Mouse (Mus musculus) heart, embryonic 12.5 days (tissue): ENCODE results near the gene 4930432M17Rik. TPM values are rescaled to one million over a fixed set of nuclear protein-coding genes. Genes with fewer than 3 reads are reported as not detected.

Experiments used
- ATAC-seq: fragments of 200-750 bp; cut with Nextera tagmentation; 2 replicates; pipeline ENCODE4 v1.8.0; 2017; ENCODE audit warnings: moderate TSS enrichment, moderate library complexity; ENCODE audit not compliant: insufficient number of reproducible peaks, low FRiP score
- H3K27ac ChIP-seq: fragments of 300-500 bp; sonication (generic); 2 replicates; pipeline ENCODE4 v1.5.1; 2016; ENCODE audit warnings: mild to moderate bottlenecking, moderate library complexity; ENCODE audit not compliant: poor library complexity, severe bottlenecking
- H3K27me3 ChIP-seq: fragments of 300-500 bp; sonication (generic); replicated peaks from 2 replicates; pipeline ENCODE4 v1.6.1; 2016; ENCODE audit warnings: mild to moderate bottlenecking, moderate library complexity
- H3K36me3 ChIP-seq: fragments of 300-500 bp; sonication (generic); 2 replicates; pipeline ENCODE4 v1.6.1; 2016; ENCODE audit warnings: mild to moderate bottlenecking, moderate library complexity
- H3K4me1 ChIP-seq: fragments of 300-500 bp; sonication (generic); replicated peaks from 2 replicates; pipeline ENCODE4 v1.6.1; 2016; ENCODE audit warnings: mild to moderate bottlenecking
- H3K4me2 ChIP-seq: fragments of 300-500 bp; sonication (generic); 2 replicates; pipeline ENCODE4 v1.6.1; 2016; ENCODE audit warnings: mild to moderate bottlenecking, moderate library complexity
- H3K4me3 ChIP-seq: fragments of 300-500 bp; sonication (generic); 2 replicates; pipeline ENCODE4 v1.5.1; 2016; ENCODE audit warnings: mild to moderate bottlenecking
- H3K9ac ChIP-seq: fragments of 300-500 bp; sonication (generic); 2 replicates; pipeline ENCODE4 v1.6.1; 2016; ENCODE audit warnings: mild to moderate bottlenecking, moderate library complexity
- H3K9me3 ChIP-seq: fragments of 300-500 bp; sonication (generic); replicated peaks from 2 replicates; pipeline ENCODE4 v1.6.1; 2016; ENCODE audit warnings: mild to moderate bottlenecking, moderate library complexity
- WGBS: fragments of 180-500 bp; shearing (Covaris S2); methylation state at CpG from one replicate; pipeline ENCODE4 v1.1.7; 2016; 5-methylcytosine and 5-hydroxymethylcytosine counted together
- polyA plus RNA-seq: library from polyadenylated mRNA; unstranded; fragments of >200 nt; fragmentation: Nextera tagmentation; extraction: Ambion mirVana; gene quantifications from 2 replicates; pipeline ENCODE4 v1.2.1, GENCODE M21; 2016

4930432M17Rik gene
- polyA plus RNA-seq, 1 experiment from 2014 or later = not detected

DNA sequence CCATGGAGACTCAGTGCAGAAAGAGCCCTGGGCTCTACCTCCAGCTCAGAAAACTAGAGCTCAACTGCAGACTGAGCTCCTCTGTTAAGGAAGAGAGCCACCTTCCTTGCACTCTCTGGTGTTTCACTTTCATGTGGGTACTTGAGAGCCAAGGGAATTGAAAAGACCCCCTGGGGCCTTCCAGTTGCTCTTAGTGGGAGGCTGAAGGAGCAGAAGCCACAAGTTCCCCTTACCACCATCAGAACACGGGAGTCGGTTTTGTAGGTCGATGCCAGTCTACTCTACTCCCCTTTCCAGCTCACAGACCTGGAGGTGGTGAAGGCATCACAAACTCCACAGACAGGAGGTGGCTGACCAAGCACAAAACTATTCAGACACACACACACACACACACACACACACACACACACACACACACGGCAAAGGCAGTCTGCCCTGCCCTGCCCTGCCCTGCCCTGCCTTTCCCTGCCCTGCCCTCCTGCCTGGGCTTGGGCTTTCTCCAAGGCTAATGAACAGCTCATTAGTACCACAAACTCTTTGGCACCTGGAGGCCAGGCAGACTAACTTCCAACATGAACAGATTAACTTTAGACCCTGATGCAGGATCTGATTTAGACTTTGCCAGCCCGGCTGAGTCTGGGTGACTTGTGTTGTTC is 1.7 kb downstream of the 4930432M17Rik start:
- Histone ChIP-seq H3K4me1 (no peaks in the 10 kb centered on the region), H3K27ac (no peak overlapping the region), H3K9me3 (no peaks in the 10 kb centered on the region), H3K36me3 (no peaks in the 10 kb centered on the region), H3K9ac (no peak overlapping the region), H3K27me3 (no peaks in the 10 kb centered on the region), H3K4me2 (no peak overlapping the region), H3K4me3 (no peak overlapping the region)
- WGBS = 72% methylated on average over 5 of the region's 5 CpGs
- no peak for ATAC-seq

DNA sequence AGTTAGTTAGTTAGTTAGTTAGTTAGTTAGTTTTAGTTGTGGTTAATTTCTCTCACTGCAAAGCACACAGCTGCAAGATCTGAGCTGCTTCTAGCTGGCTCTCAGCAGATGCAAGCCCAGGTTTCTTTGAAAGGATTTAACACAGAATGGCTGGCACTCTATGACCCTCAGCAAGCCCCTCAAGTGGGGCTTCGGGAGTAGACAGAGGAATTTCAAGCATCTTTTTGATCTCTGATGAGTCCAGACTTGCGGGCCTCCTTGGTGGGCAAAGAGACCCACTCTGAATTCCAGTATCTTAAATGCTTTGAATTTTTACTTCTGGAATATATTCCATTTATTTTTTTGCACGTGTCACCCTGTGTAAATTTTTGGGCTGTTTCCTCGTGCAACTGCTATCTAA is 8.4 kb downstream of the 4930432M17Rik start:
- Histone ChIP-seq H3K4me2 (no peak overlapping the region), H3K4me3 (no peak overlapping the region), H3K27ac (no peak overlapping the region), H3K9ac (no peak overlapping the region), H3K27me3 (no peaks in the 10 kb centered on the region), H3K36me3 (no peaks in the 10 kb centered on the region), H3K9me3 (no peaks in the 10 kb centered on the region), H3K4me1 (peaks cover 15% of the 10 kb centered on the region)
- 23% methylated on average over 4 of the region's 4 CpGs for WGBS
- no peak for ATAC-seq

DNA sequence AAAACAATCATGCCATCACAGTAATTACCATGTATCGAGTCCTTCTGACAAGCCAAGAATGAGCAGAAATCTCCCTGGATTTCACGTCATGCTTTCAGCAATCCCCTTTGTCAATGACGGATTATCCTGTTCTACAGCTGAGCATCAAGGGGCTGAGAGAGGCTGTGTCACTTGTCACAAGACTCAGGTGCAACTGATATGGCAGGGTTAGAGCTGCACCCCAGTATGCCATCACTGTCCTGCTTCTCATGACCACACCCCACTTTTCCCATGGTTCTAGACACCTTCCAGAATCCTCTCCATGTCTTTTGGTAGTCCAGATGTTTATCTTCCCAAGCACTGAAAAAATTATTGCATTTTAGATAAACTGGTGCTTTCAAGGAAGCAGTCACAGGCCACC is 8.9 kb downstream of the 4930432M17Rik start:
- no peak overlapping the region for H3K4me2 ChIP-seq
- H3K4me1 ChIP-seq = peaks cover 15% of the 10 kb centered on the region
- no peak overlapping the region for H3K27ac ChIP-seq
- H3K9me3 ChIP-seq = no peaks in the 10 kb centered on the region
- H3K4me3 ChIP-seq = no peak overlapping the region
- no peaks in the 10 kb centered on the region for H3K36me3 ChIP-seq
- ATAC-seq = no peak
- 36% methylated on average over 3 of the region's 3 CpGs for WGBS
- H3K9ac ChIP-seq = no peak overlapping the region
- H3K27me3 ChIP-seq = no peaks in the 10 kb centered on the region

- no peak overlapping the region for H3K27ac ChIP-seq
- H3K4me3 ChIP-seq = no peak overlapping the region
- no peaks in the 10 kb centered on the region for H3K27me3 ChIP-seq
- no peaks in the 10 kb centered on the region for H3K36me3 ChIP-seq
- no peak overlapping the region for H3K4me2 ChIP-seq
- no peaks in the 10 kb centered on the region for H3K9me3 ChIP-seq
- no peak for ATAC-seq
- no peak overlapping the region for H3K9ac ChIP-seq
- WGBS = 53% methylated on average over 3 of the region's 3 CpGs
- H3K4me1 ChIP-seq = peaks cover 15% of the 10 kb centered on the region
These were observed 9.6 kb downstream of the 4930432M17Rik start for GRCm38 (mm10) chr3:121680187-121680586.

GRCm38 (mm10) chr3:121682439-121683411 is 12.2 kb downstream of the 4930432M17Rik start:
- H3K9ac ChIP-seq = no peak overlapping the region
- WGBS = 74% methylated on average over 10 of the region's 10 CpGs
- H3K9me3 ChIP-seq = no peaks in the 10 kb centered on the region
- ATAC-seq = no peak
- peaks cover 15% of the 10 kb centered on the region for H3K4me1 ChIP-seq
- no peak overlapping the region for H3K27ac ChIP-seq
- no peak overlapping the region for H3K4me3 ChIP-seq
- H3K36me3 ChIP-seq = no peaks in the 10 kb centered on the region
- no peaks in the 10 kb centered on the region for H3K27me3 ChIP-seq
- no peak overlapping the region for H3K4me2 ChIP-seq

- WGBS = 40% methylated on average over 4 of the region's 4 CpGs
- H3K36me3 ChIP-seq = no peaks in the 10 kb centered on the region
- no peak overlapping the region for H3K27ac ChIP-seq
- no peak overlapping the region for H3K4me3 ChIP-seq
- H3K27me3 ChIP-seq = no peaks in the 10 kb centered on the region
- no peaks in the 10 kb centered on the region for H3K9me3 ChIP-seq
- no peak for ATAC-seq
- H3K4me2 ChIP-seq = no peak overlapping the region
- H3K9ac ChIP-seq = no peak overlapping the region
- 0 out of 2 replicates have a peak, but pooled peaks cover 1% of the 10 kb centered on the region for H3K4me1 ChIP-seq
These were observed 14.0 kb downstream of the 4930432M17Rik start for GRCm38 (mm10) chr3:121684552-121684951.

- no peak overlapping the region for H3K9ac ChIP-seq
These were observed 14.4 kb downstream of the 4930432M17Rik start for GRCm38 (mm10) chr3:121684963-121685362.

DNA sequence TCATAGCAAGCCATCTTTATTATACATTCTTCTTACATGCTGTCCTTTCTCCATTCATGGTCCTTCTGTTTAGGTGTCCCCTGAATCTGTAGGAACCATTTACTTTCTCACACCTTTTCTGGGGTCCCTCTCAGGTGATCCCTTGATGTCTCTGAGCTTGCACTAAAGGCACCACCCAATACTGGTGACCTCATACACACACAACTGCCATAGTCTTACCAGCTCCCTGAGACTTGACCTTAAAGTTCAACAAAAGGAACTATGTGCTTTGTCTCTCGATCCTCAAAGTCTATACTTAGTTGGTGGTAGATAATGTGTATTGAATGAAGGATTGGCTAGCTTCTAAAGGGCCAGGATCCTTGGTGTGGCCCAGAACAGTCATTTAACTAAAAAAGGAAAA is 15.4 kb downstream of the 4930432M17Rik start:
- H3K27ac ChIP-seq = no peak overlapping the region
- H3K9ac ChIP-seq = no peak overlapping the region
- H3K9me3 ChIP-seq = no peaks in the 10 kb centered on the region
- no peak overlapping the region for H3K4me3 ChIP-seq
- no peaks in the 10 kb centered on the region for H3K36me3 ChIP-seq
- H3K4me2 ChIP-seq = no peak overlapping the region
- ATAC-seq = no peak
- H3K27me3 ChIP-seq = no peaks in the 10 kb centered on the region
- H3K4me1 ChIP-seq = no peaks in the 10 kb centered on the region
- 67% methylated on average over 1 of the region's 1 CpGs for WGBS

More at GRCm38 (mm10) chr3:121684963-121685362, 14.4 kb downstream of the 4930432M17Rik start:
- no peak overlapping the region for H3K4me3 ChIP-seq
- no peak for ATAC-seq
- H3K4me2 ChIP-seq = no peak overlapping the region
- H3K27me3 ChIP-seq = no peaks in the 10 kb centered on the region
- H3K4me1 ChIP-seq = no peaks in the 10 kb centered on the region
- no peaks in the 10 kb centered on the region for H3K9me3 ChIP-seq
- 87% methylated on average over 4 of the region's 4 CpGs for WGBS
- H3K27ac ChIP-seq = no peak overlapping the region
- H3K36me3 ChIP-seq = no peaks in the 10 kb centered on the region

- H3K9me3 ChIP-seq = no peaks in the 10 kb centered on the region
- no peak overlapping the region for H3K9ac ChIP-seq
- H3K4me1 ChIP-seq = no peaks in the 10 kb centered on the region
- no peak overlapping the region for H3K27ac ChIP-seq
- H3K4me2 ChIP-seq = no peak overlapping the region
- WGBS = 68% methylated on average over 4 of the region's 4 CpGs
- ATAC-seq = no peak
- H3K4me3 ChIP-seq = no peak overlapping the region
- no peaks in the 10 kb centered on the region for H3K27me3 ChIP-seq
- H3K36me3 ChIP-seq = no peaks in the 10 kb centered on the region
These were observed 15.9 kb downstream of the 4930432M17Rik start for GRCm38 (mm10) chr3:121686408-121686911.

DNA sequence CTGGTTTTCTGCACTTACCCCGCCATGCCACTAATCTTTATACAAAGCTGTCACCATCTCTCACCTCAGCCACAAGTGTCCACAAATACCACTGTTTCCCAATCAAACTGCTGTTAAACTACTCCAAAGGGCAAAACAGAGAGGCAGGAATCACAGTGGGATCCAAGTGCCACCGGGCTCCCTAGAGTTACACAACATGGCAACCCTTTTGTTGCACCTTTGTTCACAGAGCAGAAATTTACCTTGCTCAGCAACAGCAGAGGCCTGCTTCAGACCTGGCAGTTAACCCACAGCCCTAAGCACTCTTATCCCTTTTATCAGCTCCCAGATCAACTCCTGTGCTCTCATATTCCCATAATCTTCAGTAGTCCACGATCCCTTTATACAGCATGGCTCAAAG is 17.2 kb downstream of the 4930432M17Rik start:
- no peak overlapping the region for H3K9ac ChIP-seq
- no peak overlapping the region for H3K27ac ChIP-seq
- ATAC-seq = no peak
- WGBS = 77% methylated on average over 3 of the region's 3 CpGs
- no peak overlapping the region for H3K4me3 ChIP-seq
- no peaks in the 10 kb centered on the region for H3K4me1 ChIP-seq
- H3K9me3 ChIP-seq = no peaks in the 10 kb centered on the region
- no peaks in the 10 kb centered on the region for H3K27me3 ChIP-seq
- H3K4me2 ChIP-seq = no peak overlapping the region
- H3K36me3 ChIP-seq = no peaks in the 10 kb centered on the region

DNA sequence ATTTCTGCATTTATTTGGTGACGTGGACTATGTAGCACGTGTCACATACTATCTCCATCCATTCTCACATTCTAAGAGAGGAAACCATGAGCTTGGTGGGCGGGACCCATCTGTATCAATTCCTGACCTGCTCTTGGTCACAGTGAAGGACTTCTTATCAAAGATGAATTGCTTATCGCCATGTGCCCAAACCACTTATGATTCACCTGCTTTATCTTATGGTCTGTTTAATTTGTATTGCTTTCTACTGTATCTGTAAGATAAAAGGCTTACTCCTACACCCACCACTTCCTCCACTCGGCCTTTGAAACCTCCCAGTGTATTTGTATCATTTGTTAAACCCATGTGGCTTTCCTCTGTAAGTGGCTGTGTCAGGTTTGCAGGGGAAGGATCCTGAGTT is 18.5 kb downstream of the 4930432M17Rik start:
- WGBS = 50% methylated on average over 5 of the region's 5 CpGs
- no peaks in the 10 kb centered on the region for H3K36me3 ChIP-seq
- no peak for ATAC-seq

More for the DNA sequence above, 18.5 kb downstream of the 4930432M17Rik start:
- H3K4me3 ChIP-seq = no peak overlapping the region
- no peaks in the 10 kb centered on the region for H3K4me1 ChIP-seq
- no peak overlapping the region for H3K4me2 ChIP-seq
- H3K27ac ChIP-seq = no peak overlapping the region
- H3K9ac ChIP-seq = no peak overlapping the region
- H3K9me3 ChIP-seq = no peaks in the 10 kb centered on the region
- H3K27me3 ChIP-seq = no peaks in the 10 kb centered on the region
